Mouse (Mus musculus) cortical plate, adult 2 months (tissue): ENCODE measurements around the gene Nav1. TPM values are rescaled to one million over a fixed set of nuclear protein-coding genes. Genes with fewer than 3 reads are reported as not detected.

Source experiments
- H3K27ac ChIP-seq: fragments of 200-500 bp; 2 replicates; pipeline ENCODE4 v1.5.1; 2012; ENCODE audit warnings: low read length, control low read depth, inconsistent platforms; ENCODE audit not compliant: insufficient read depth
- H3K4me1 ChIP-seq: fragments of 200-500 bp; 2 replicates; pipeline ENCODE4 v1.6.1; 2011; ENCODE audit warnings: low read length; ENCODE audit not compliant: control insufficient read depth, insufficient read depth
- H3K4me3 ChIP-seq: fragments of 200-500 bp; 2 replicates; pipeline ENCODE4 v1.5.1; 2011; ENCODE audit warnings: mild to moderate bottlenecking, low read length, control low read depth; ENCODE audit not compliant: insufficient read depth
- CTCF ChIP-seq: fragments of 200-500 bp; IDR thresholded peaks from 2 replicates; pipeline ENCODE4 v1.5.1; 2011; ENCODE audit warnings: mild to moderate bottlenecking, control low read depth, low read length; ENCODE audit not compliant: insufficient read depth; ENCODE audit errors: extremely low read depth
- POLR2A ChIP-seq: fragments of 200-500 bp; IDR thresholded peaks from 2 replicates; pipeline ENCODE4 v1.6.1; 2011; ENCODE audit warnings: mild to moderate bottlenecking, low read length, control low read depth; ENCODE audit not compliant: insufficient read depth; ENCODE audit errors: extremely low read depth
- polyA plus RNA-seq: library from polyadenylated mRNA; depleted of rRNA; stranded (reverse); fragments of >200 nt; gene quantifications from 2 replicates; pipeline ENCODE4 v1.2.3, GENCODE M21; 2012

Gene Nav1
- polyA plus RNA-seq, 1 experiment = 35.8 TPM

GRCm38 (mm10) chr1:135507572-135508348 is 99.3 kb downstream of the Nav1 start:
- TF ChIP-seq CTCF = no peak
- no peak for TF ChIP-seq POLR2A
- no peak overlapping the region for H3K27ac ChIP-seq
- H3K4me3 ChIP-seq = no peak overlapping the region
- H3K4me1 ChIP-seq = peaks cover 1% of the 10 kb centered on the region; the same call in 1 of the 2 replicates

DNA sequence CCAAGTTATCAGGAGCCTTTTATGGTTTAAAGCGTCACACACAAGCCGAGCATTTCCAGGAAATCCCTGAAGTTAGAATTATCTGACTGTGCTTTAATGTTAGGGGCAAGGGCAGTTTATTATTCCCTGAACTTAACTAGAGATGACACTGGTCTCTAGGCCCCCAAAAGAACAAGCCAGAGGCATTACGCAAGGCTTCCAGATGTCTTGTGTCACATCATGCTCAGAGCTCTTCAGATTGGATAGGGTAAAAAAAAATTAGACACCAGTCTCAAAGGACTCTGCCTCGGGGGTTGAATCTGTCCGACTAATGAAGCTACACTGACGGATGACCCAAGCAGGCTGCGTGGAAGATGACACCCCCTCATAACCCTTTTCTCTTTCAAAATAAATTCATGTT is 101.6 kb downstream of the Nav1 start:
- TF ChIP-seq CTCF = no peak
- no peak for TF ChIP-seq POLR2A

GRCm38 (mm10) chr1:135503436-135503835 is 103.7 kb downstream of the Nav1 start:
- TF ChIP-seq POLR2A (no peak), CTCF (no peak)
- Histone ChIP-seq H3K4me1 (no peaks in the 10 kb centered on the region; the same call in 1 of the 2 replicates), H3K27ac (no peak overlapping the region), H3K4me3 (no peak overlapping the region)

More for the DNA sequence above, 101.6 kb downstream of the Nav1 start:
- Histone ChIP-seq H3K4me1 (no peaks in the 10 kb centered on the region), H3K27ac (no peak overlapping the region), H3K4me3 (no peak overlapping the region)

- no peak overlapping the region for H3K27ac ChIP-seq
- no peaks in the 10 kb centered on the region; the same call in 1 of the 2 replicates for H3K4me1 ChIP-seq
- no peak for TF ChIP-seq CTCF
- no peak for TF ChIP-seq POLR2A
- H3K4me3 ChIP-seq = no peak overlapping the region
Measured at GRCm38 (mm10) chr1:135502750-135503149, 104.3 kb downstream of the Nav1 start.

GRCm38 (mm10) chr1:135502135-135502534 is 105.0 kb downstream of the Nav1 start:
- H3K4me1 ChIP-seq = no peaks in the 10 kb centered on the region; the same call in 1 of the 2 replicates
- no peak for TF ChIP-seq CTCF
- TF ChIP-seq POLR2A = no peak
- H3K27ac ChIP-seq = no peak overlapping the region
- H3K4me3 ChIP-seq = no peak overlapping the region

DNA sequence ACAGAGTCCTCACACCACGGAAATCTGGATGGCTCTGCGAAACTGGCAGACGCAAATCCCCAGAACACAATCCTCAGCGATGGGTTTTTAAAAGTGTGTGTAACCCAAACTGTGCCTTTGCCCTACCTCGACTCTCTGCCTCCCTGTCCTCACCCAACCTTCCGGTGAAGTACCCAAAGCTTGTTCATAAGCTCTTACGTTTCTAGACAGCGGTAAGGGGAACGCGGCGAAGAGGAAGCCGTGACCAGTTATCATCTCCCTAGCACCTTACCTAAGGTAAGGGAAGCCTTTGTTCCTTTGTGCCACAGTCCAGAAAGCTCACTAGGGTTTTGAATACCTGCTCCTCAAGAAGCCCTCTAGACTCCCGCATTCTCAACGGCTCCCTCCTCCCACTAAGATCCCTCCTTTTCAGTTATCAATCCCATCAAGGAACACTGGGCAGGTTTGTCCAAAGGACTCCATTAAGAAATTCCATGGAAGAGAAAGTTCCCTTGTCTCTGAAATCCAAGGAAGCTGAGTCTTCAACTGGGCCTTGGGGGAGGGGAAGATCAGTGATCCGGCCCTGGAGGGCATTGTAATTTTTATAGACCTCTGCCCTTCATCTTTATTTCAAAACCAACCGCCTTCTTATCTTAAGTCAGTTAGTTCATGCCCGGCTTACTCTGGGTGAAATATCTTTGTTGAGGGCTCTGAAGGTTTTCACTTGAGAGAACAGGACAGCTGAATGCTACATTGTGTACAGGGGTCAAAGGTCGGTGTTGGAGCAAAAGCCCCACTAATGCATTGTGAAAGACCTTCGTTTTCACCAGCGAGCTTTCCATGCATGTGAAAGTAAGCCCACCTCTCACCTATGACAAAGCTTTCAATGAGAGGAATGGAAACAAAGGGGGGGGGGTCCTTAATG is 108.4 kb downstream of the Nav1 start:
- Histone ChIP-seq H3K4me1 (peaks cover 2% of the 10 kb centered on the region), H3K27ac (no peak overlapping the region), H3K4me3 (no peak overlapping the region)
- no peak for TF ChIP-seq POLR2A
- no peak for TF ChIP-seq CTCF

DNA sequence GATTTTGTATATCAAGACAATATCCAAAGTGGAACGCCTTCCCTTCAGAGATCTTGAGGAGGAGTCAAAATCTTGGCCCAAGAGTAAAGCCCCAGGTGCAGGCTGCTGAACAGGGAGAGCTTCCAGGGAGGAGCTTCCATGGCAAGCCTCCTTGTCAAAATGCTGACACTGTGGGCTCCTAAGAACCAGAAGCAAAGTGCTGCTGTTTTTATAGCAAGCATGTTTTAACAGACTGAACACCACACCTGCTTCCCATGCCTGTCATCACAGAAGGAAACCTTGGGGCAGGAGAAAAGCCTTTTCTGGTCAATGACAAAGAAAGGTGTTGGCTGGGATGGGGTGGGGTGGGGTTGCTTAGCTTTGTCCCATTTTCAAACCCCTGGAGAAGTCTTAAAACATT is 112.0 kb downstream of the Nav1 start:
- no peak for TF ChIP-seq POLR2A
- TF ChIP-seq CTCF = no peak
- Histone ChIP-seq H3K4me3 (no peak overlapping the region), H3K27ac (no peak overlapping the region), H3K4me1 (peaks cover 3% of the 10 kb centered on the region)

GRCm38 (mm10) chr1:135493862-135494261 is 113.2 kb downstream of the Nav1 start:
- TF ChIP-seq CTCF (no peak), POLR2A (no peak)
- no peak overlapping the region for H3K4me3 ChIP-seq
- peaks cover 3% of the 10 kb centered on the region; the same call in 1 of the 2 replicates for H3K4me1 ChIP-seq
- H3K27ac ChIP-seq = no peak overlapping the region

- Histone ChIP-seq H3K4me1 (peaks cover 3% of the 10 kb centered on the region; the same call in 1 of the 2 replicates), H3K4me3 (no peak overlapping the region), H3K27ac (no peak overlapping the region)
- TF ChIP-seq POLR2A (no peak), CTCF (no peak)
Measured at GRCm38 (mm10) chr1:135492406-135492805, 114.7 kb downstream of the Nav1 start.
